ENCODE assay signal across 14 mouse cellular contexts in genomic region chr5:54632281-54632680, GRCm38 (mm10).
DNase-seq lines count a peak whose midpoint lies in the region; ATAC-seq lines count a peak whose summit lies in the region.
"Had no signal": no experiment of that assay in that cellular context is flagged by ENCODE, and none has a peak within 500 bp of the region (broad histone marks: within the 10 kb centered on the region; RNA-seq: fewer than 3 reads in every experiment).

No protein-coding gene starts in this region.

- DNase-seq in embryonic facial prominence, embryonic 11.5 days (ENCODE audit: low spot score): peak; percentile 13
- DNase-seq in embryonic facial prominence, embryonic 10.5 days (ENCODE audit: low spot score): no peak
- peak; percentile 1 to 4 for DNase-seq in left cerebral cortex, postnatal 14 days (ENCODE audit: low spot score in 2 of 2)
- DNase-seq in left cerebral cortex, postnatal 10 days (ENCODE audit: extremely low spot score in 1 of 2, low spot score in 2 of 2): no peak
- peak; percentile 13 for DNase-seq in embryo, embryonic 11.5 days (ENCODE audit: low read depth, low spot score)
- DNase-seq: adrenal gland, adult 8-10 months; gastrocnemius, postnatal 36 days; thymus, adult 2 months had no signal

- H3K27me3 ChIP-seq in embryonic facial prominence, embryonic 11.5 days (ENCODE audit: control insufficient read depth, insufficient read depth, low read length): no peaks in the 10 kb centered on the region
- no peaks in the 10 kb centered on the region for H3K27me3 ChIP-seq in embryonic facial prominence, embryonic 10.5 days (replicated peaks; ENCODE audit: low read depth, poor library complexity, severe bottlenecking)
- no peaks in the 10 kb centered on the region for H3K27me3 ChIP-seq in limb, embryonic 13.5 days
- no peaks in the 10 kb centered on the region for H3K27me3 ChIP-seq in heart, embryonic 11.5 days (ENCODE audit: control insufficient read depth, insufficient read depth, low read length)
- H3K27me3 ChIP-seq: megakaryocyte, embryonic 14.5 days had no signal

- no peak overlapping the region for H3K27ac ChIP-seq in embryonic facial prominence, embryonic 11.5 days (replicated peaks; ENCODE audit: low read depth, low read length)
- H3K27ac ChIP-seq in embryonic facial prominence, embryonic 10.5 days (replicated peaks): no peak overlapping the region
- no peak overlapping the region for H3K27ac ChIP-seq in limb, embryonic 13.5 days
- no peak overlapping the region for H3K27ac ChIP-seq in heart, embryonic 11.5 days (ENCODE audit: low read depth, low read length)
- H3K27ac ChIP-seq: kidney, postnatal 0 days had no signal

- no peak overlapping the region for H3K4me3 ChIP-seq in embryonic facial prominence, embryonic 11.5 days (ENCODE audit: low read depth, low read length)
- H3K4me3 ChIP-seq in embryonic facial prominence, embryonic 10.5 days: no peak overlapping the region
- H3K4me3 ChIP-seq in limb, embryonic 13.5 days: no peak overlapping the region
- no peak overlapping the region for H3K4me3 ChIP-seq in heart, embryonic 11.5 days (ENCODE audit: low read depth, low read length)
- H3K4me3 ChIP-seq: megakaryocyte, embryonic 14.5 days had no signal

- H3K4me1 ChIP-seq in embryonic facial prominence, embryonic 11.5 days (ENCODE audit: control insufficient read depth, insufficient read depth, low read length): no peaks in the 10 kb centered on the region
- no peaks in the 10 kb centered on the region for H3K4me1 ChIP-seq in embryonic facial prominence, embryonic 10.5 days
- no peaks in the 10 kb centered on the region for H3K4me1 ChIP-seq in limb, embryonic 13.5 days
- H3K4me1 ChIP-seq in heart, embryonic 11.5 days (ENCODE audit: control insufficient read depth, insufficient read depth, low read length): no peaks in the 10 kb centered on the region
- H3K4me1 ChIP-seq: megakaryocyte, embryonic 14.5 days had no signal

- intact Hi-C loops in left cerebral cortex, postnatal 14 days (cut with DNase I): no loop called here
- intact Hi-C loops in left cerebral cortex, postnatal 10 days (cut with DNase I): no loop called here

- no peak overlapping the region for H3K9ac ChIP-seq in embryonic facial prominence, embryonic 11.5 days (replicated peaks; ENCODE audit: low read length)
- H3K9ac ChIP-seq in limb, embryonic 13.5 days: no peak overlapping the region
- H3K9ac ChIP-seq in heart, embryonic 11.5 days (ENCODE audit: low read depth, low read length): no peak overlapping the region

- no peak for ATAC-seq in embryonic facial prominence, embryonic 11.5 days (replicated peaks; ENCODE audit: insufficient number of reproducible peaks, low FRiP score, low TSS enrichment, low read depth)
- peak; percentile 71 for ATAC-seq in limb, embryonic 13.5 days (ENCODE audit: low FRiP score, low read depth)
- ATAC-seq in heart, embryonic 11.5 days (replicated peaks; ENCODE audit: insufficient number of reproducible peaks, low FRiP score, low TSS enrichment): no peak

- no peaks in the 10 kb centered on the region for H3K9me3 ChIP-seq in embryonic facial prominence, embryonic 11.5 days (replicated peaks; ENCODE audit: control insufficient read depth, low read length)
- H3K9me3 ChIP-seq in embryonic facial prominence, embryonic 10.5 days: no peaks in the 10 kb centered on the region
- H3K9me3 ChIP-seq in limb, embryonic 13.5 days: no peaks in the 10 kb centered on the region
- no peaks in the 10 kb centered on the region for H3K9me3 ChIP-seq in heart, embryonic 11.5 days (replicated peaks; ENCODE audit: control insufficient read depth, low read length)
- H3K9me3 ChIP-seq: G1E had no signal

- H3K4me2 ChIP-seq in embryonic facial prominence, embryonic 11.5 days (ENCODE audit: low read depth, low read length): no peak overlapping the region
- H3K4me2 ChIP-seq in limb, embryonic 13.5 days (replicated peaks): no peak overlapping the region
- no peak overlapping the region for H3K4me2 ChIP-seq in heart, embryonic 11.5 days
- H3K4me2 ChIP-seq: liver, embryonic 11.5 days had no signal

- 53% methylated on average over 3 of the region's 3 CpGs for WGBS in embryonic facial prominence, embryonic 11.5 days
- WGBS in embryonic facial prominence, embryonic 10.5 days: 79% methylated on average over 3 of the region's 3 CpGs
- 11% methylated on average over 3 of the region's 3 CpGs for WGBS in limb, embryonic 13.5 days
- 82% methylated on average over 3 of the region's 3 CpGs for WGBS in heart, embryonic 11.5 days (ENCODE audit: insufficient replicate concordance)

- H3K36me3 ChIP-seq in embryonic facial prominence, embryonic 11.5 days (replicated peaks; ENCODE audit: control insufficient read depth, insufficient read depth, low read depth, low read length): no peaks in the 10 kb centered on the region
- H3K36me3 ChIP-seq in embryonic facial prominence, embryonic 10.5 days (replicated peaks): no peaks in the 10 kb centered on the region
- H3K36me3 ChIP-seq in limb, embryonic 13.5 days: no peaks in the 10 kb centered on the region
- no peaks in the 10 kb centered on the region for H3K36me3 ChIP-seq in heart, embryonic 11.5 days (ENCODE audit: control insufficient read depth, insufficient read depth, low read length)
- H3K36me3 ChIP-seq: G1E had no signal

Comparison
In these comparisons a context has a peak if more than half of its experiments do, and no peak if none do; other contexts are left out.
1. DNase-seq: peak in embryonic facial prominence, embryonic 11.5 days (single experiment), left cerebral cortex, postnatal 14 days (2 of 2) and embryo, embryonic 11.5 days (single experiment); none in embryonic facial prominence, embryonic 10.5 days (single experiment) and left cerebral cortex, postnatal 10 days (0 of 2).